Mouse (Mus musculus) lung, adult 10 weeks (tissue): ENCODE data around the gene Atp8b5. TPM values are rescaled to one million over a fixed set of nuclear protein-coding genes. Genes with fewer than 3 reads are reported as not detected.

Experiments used
- polyA plus RNA-seq: library from polyadenylated mRNA; stranded (reverse); fragments of 350-450 nt; fragmentation: Illumina TruSeq; extraction: RNeasy Lipid Tissue Mini Kit (QIAGEN cat#74804); gene quantifications from one replicate; pipeline ENCODE4 v1.2.3, GENCODE M21; 2014; ENCODE audit warnings: low read depth, low replicate concordance; ENCODE audit not compliant: insufficient read depth

The Atp8b5 gene
- polyA plus RNA-seq, result 0.08 TPM

DNA sequence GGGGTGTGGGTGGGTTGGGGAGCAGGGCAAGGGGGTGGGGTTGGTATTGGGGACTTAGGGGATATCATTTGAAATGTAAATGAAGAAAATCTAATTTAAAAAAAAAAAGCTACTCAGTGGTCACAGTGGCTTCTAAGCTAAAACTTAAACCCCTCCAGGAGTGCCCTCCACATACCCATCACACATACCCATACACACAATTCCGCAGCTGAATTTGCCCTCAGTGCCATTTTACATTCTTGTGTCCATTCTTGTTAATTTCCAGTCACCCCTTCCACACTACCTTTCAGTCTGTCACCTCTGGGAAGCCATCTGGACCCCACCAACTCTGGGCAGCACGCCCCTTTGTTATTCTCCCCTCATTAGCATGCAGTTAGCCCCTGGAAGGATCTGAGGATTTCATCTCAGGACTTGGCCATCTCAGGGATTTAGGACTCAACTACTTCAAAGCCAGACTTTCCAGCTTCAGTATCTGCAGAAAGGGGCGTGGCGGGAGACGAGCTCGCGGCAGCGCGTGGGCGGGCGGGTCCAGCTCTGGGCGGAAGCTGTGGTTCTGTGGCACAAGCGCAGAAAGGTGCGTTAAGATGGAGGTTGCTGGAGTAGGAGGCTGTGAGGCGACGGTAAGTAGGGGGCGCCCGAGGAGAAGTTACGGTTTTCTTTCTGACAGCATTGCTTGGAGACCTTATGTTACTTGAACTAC is at the start of gene Atp8b5:
Atp8b5 (plus strand) TSS at position 537 of the 700 bp plus-strand sequence.

DNA sequence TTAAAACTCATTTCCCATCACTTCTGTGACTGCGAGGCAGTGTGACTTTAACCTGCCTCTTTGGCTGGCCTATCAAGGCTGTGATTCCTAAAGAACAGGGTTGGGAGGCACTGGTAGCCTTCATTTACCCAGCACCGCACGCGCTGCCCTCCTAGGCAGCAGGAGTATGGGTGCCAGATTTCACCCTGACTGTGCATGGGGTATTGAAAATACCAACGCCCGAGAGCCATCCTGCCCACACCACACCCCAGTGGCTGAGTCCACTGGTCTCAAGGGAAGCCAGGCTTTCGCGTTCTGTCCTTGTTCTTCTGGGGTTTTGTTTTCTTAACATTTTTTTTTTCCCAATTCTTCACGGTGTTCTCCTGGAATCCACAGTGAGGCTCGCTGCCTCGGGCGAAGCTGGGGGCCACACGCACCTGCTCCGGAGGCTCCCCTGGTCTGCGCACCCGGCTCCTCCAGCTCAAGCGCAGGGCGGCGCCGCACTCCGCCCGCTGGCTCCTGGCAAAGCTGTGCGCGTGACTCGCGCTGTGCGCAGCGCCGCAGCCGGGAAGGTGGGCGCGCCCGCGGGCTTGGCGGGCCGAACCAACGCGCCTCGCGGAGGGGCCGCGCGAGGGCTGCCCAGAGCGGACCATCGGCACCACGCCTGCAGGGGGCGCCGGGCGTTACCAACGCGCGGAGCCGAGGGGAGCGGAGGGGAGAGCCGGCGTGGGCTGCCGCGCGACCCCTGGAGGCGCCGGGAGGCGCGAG is 114.6 kb downstream of the Atp8b5 start, which contains the start of gene Rusc2:
Rusc2 (plus strand) TSS at position 572 of the 747 bp plus-strand sequence.

Other genes with a start within 250 kb of the Atp8b5 start
- 5.6 TPM for gene Pigo, start 241.3 kb upstream of the Atp8b5 start, polyA plus RNA-seq
- 55.6 TPM for gene Stoml2, start 235.4 kb upstream of the Atp8b5 start, polyA plus RNA-seq
- 9.5 TPM for gene Fam214b, start 220.9 kb upstream of the Atp8b5 start, polyA plus RNA-seq
- gene Unc13b, start 208.2 kb upstream of the Atp8b5 start, polyA plus RNA-seq, result 6.3 TPM
- gene Rusc2, start 114.8 kb downstream of the Atp8b5 start, polyA plus RNA-seq, result 27.1 TPM
- gene Fam166b, start 162.0 kb downstream of the Atp8b5 start, polyA plus RNA-seq, result 7.8 TPM
- 23.0 TPM for gene Tesk1, start 174.8 kb downstream of the Atp8b5 start, polyA plus RNA-seq
- 11.9 TPM for gene Cd72, start 187.5 kb downstream of the Atp8b5 start, polyA plus RNA-seq
- gene Sit1, start 216.6 kb downstream of the Atp8b5 start, polyA plus RNA-seq, result 1.3 TPM
- gene Ccdc107, start 225.7 kb downstream of the Atp8b5 start, polyA plus RNA-seq, result 80.3 TPM
- gene Arhgef39, start 232.5 kb downstream of the Atp8b5 start, polyA plus RNA-seq, result 2.2 TPM
- 0.59 TPM for gene Car9, start 239.8 kb downstream of the Atp8b5 start, polyA plus RNA-seq